Mouse (Mus musculus): ENCODE results near the gene Cd34. TPM values are rescaled to one million over a fixed set of nuclear protein-coding genes. Genes with fewer than 3 reads are reported as not detected.

Cd34 gene
- polyA plus RNA-seq (2012; rRNA removed), result 7.7 and 7.9 TPM in 2 replicates

DNA sequence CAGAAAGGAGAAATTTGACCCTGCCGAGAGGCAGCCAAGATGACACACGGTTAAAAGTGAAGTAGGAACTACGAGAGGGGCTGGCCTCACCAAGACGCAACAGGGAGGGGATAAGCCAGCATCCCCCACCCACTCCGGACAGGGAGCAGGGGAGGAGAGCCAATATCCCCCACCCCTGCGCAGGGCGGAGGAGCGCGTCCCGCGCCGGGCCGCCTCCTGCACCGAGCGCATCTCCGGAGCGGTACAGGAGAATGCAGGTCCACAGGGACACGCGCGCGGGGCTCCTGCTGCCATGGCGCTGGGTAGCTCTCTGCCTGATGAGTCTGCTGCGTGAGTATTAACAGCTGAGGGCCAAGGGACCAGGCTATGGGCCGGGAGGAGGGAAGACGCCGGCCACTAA lies at the start of gene Cd34:
Gene Cd34 (plus strand): TSS at position 105 of the 400 bp plus-strand sequence.
- Histone ChIP-seq H3K36me3 (ENCODE audit: control insufficient read depth, insufficient read depth, low read length) (no peaks in the 10 kb centered on the region), H3K27ac (ENCODE audit: control insufficient read depth, insufficient read depth, low read depth, low read length) (no peak within 1 kb of the TSS), H3K4me3 (ENCODE audit: control insufficient read depth, low read depth, low read length) (peak within 1 kb of the TSS; percentile 61), H3K27me3 (ENCODE audit: control insufficient read depth, insufficient read depth, low read length) (no peaks in the 10 kb centered on the region), H3K4me1 (ENCODE audit: control insufficient read depth, insufficient read depth, low read length) (no peaks in the 10 kb centered on the region)
- TF ChIP-seq POLR2A (IDR thresholded peaks at IDR 0.05; ENCODE audit: control insufficient read depth, low read depth, low read length), result peak; percentile 25; the same call in 1 of the 2 replicates
- TF ChIP-seq CTCF (IDR thresholded peaks at IDR 0.05; ENCODE audit: control insufficient read depth, insufficient read depth, insufficient replicate concordance, low read depth, low read length), result no peak

GRCm38 (mm10) chr1:194894513-194894912 lies 44.1 kb upstream of the Cd34 start:
- TF ChIP-seq CTCF (IDR thresholded peaks at IDR 0.05; ENCODE audit: control insufficient read depth, insufficient read depth, insufficient replicate concordance, low read depth, low read length) (no peak), POLR2A (IDR thresholded peaks at IDR 0.05; ENCODE audit: control insufficient read depth, low read depth, low read length) (no peak)
- Histone ChIP-seq H3K4me3 (ENCODE audit: control insufficient read depth, low read depth, low read length) (no peak overlapping the region), H3K4me1 (ENCODE audit: control insufficient read depth, insufficient read depth, low read length) (no peaks in the 10 kb centered on the region), H3K27ac (ENCODE audit: control insufficient read depth, insufficient read depth, low read depth, low read length) (no peak overlapping the region), H3K27me3 (ENCODE audit: control insufficient read depth, insufficient read depth, low read length) (no peaks in the 10 kb centered on the region), H3K36me3 (ENCODE audit: control insufficient read depth, insufficient read depth, low read length) (no peaks in the 10 kb centered on the region)

- no peak overlapping the region for H3K4me3 ChIP-seq (ENCODE audit: control insufficient read depth, low read depth, low read length)
- TF ChIP-seq CTCF (IDR thresholded peaks at IDR 0.05; ENCODE audit: control insufficient read depth, insufficient read depth, insufficient replicate concordance, low read depth, low read length), result no peak
- H3K27me3 ChIP-seq (ENCODE audit: control insufficient read depth, insufficient read depth, low read length), result no peaks in the 10 kb centered on the region
- no peaks in the 10 kb centered on the region for H3K4me1 ChIP-seq (ENCODE audit: control insufficient read depth, insufficient read depth, low read length)
- H3K27ac ChIP-seq (ENCODE audit: control insufficient read depth, insufficient read depth, low read depth, low read length), result no peak overlapping the region
- H3K36me3 ChIP-seq (ENCODE audit: control insufficient read depth, insufficient read depth, low read length), result no peaks in the 10 kb centered on the region
Observed at GRCm38 (mm10) chr1:194895287-194895686, 43.3 kb upstream of the Cd34 start.

- no peaks in the 10 kb centered on the region for H3K27me3 ChIP-seq (ENCODE audit: control insufficient read depth, insufficient read depth, low read length)
- H3K4me3 ChIP-seq (ENCODE audit: control insufficient read depth, low read depth, low read length), result no peak overlapping the region
- H3K27ac ChIP-seq (ENCODE audit: control insufficient read depth, insufficient read depth, low read depth, low read length), result no peak overlapping the region
- no peaks in the 10 kb centered on the region for H3K36me3 ChIP-seq (ENCODE audit: control insufficient read depth, insufficient read depth, low read length)
- TF ChIP-seq POLR2A (IDR thresholded peaks at IDR 0.05; ENCODE audit: control insufficient read depth, low read depth, low read length) (no peak), CTCF (IDR thresholded peaks at IDR 0.05; ENCODE audit: control insufficient read depth, insufficient read depth, insufficient replicate concordance, low read depth, low read length) (no peak)
- no peaks in the 10 kb centered on the region for H3K4me1 ChIP-seq (ENCODE audit: control insufficient read depth, insufficient read depth, low read length)
Observed at GRCm38 (mm10) chr1:194901075-194901474, 37.5 kb upstream of the Cd34 start.

- H3K27ac ChIP-seq (ENCODE audit: control insufficient read depth, insufficient read depth, low read depth, low read length), result no peak overlapping the region
- no peak for TF ChIP-seq CTCF (IDR thresholded peaks at IDR 0.05; ENCODE audit: control insufficient read depth, insufficient read depth, insufficient replicate concordance, low read depth, low read length)
- no peak for TF ChIP-seq POLR2A (IDR thresholded peaks at IDR 0.05; ENCODE audit: control insufficient read depth, low read depth, low read length)
- no peaks in the 10 kb centered on the region for H3K36me3 ChIP-seq (ENCODE audit: control insufficient read depth, insufficient read depth, low read length)
- H3K4me3 ChIP-seq (ENCODE audit: control insufficient read depth, low read depth, low read length), result no peak overlapping the region
- H3K4me1 ChIP-seq (ENCODE audit: control insufficient read depth, insufficient read depth, low read length), result no peaks in the 10 kb centered on the region
- no peaks in the 10 kb centered on the region for H3K27me3 ChIP-seq (ENCODE audit: control insufficient read depth, insufficient read depth, low read length)
Observed at GRCm38 (mm10) chr1:194901826-194902225, 36.8 kb upstream of the Cd34 start.

GRCm38 (mm10) chr1:194908956-194909355 lies 29.7 kb upstream of the Cd34 start:
- TF ChIP-seq CTCF (IDR thresholded peaks at IDR 0.05; ENCODE audit: control insufficient read depth, insufficient read depth, insufficient replicate concordance, low read depth, low read length) (no peak), POLR2A (IDR thresholded peaks at IDR 0.05; ENCODE audit: control insufficient read depth, low read depth, low read length) (no peak)
- Histone ChIP-seq H3K36me3 (ENCODE audit: control insufficient read depth, insufficient read depth, low read length) (no peaks in the 10 kb centered on the region), H3K27me3 (ENCODE audit: control insufficient read depth, insufficient read depth, low read length) (no peaks in the 10 kb centered on the region), H3K4me1 (ENCODE audit: control insufficient read depth, insufficient read depth, low read length) (no peaks in the 10 kb centered on the region), H3K4me3 (ENCODE audit: control insufficient read depth, low read depth, low read length) (no peak overlapping the region), H3K27ac (ENCODE audit: control insufficient read depth, insufficient read depth, low read depth, low read length) (no peak overlapping the region)

DNA sequence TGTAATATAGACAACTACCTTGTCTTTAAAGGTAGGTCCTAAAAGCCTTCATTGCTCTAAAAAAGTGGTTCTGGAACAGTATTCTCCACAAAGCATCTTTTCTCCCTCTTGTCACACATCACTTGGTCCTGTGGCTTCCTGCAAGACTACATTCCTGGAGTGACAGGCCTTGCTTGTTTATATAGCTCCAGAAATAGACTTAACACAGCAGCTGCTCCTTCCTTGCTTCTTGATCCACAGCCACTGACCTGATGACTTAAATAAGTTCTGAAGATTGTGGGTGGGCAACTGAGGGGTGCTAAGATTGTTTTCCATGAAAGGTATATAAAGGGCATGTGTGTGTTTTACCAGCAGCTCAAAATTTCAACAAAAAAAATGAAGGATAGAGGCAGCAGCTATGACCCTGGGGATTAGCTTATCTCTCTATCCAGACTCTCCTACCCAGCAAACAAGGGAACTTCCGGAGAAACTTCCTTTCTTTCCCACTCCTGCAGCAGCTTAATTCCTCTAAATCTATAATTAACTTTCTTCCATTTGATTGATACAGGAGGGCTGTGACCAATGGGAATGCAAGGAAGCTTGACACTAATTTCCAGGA lies 12.8 kb upstream of the Cd34 start:
- Histone ChIP-seq H3K36me3 (ENCODE audit: control insufficient read depth, insufficient read depth, low read length) (no peaks in the 10 kb centered on the region), H3K27me3 (ENCODE audit: control insufficient read depth, insufficient read depth, low read length) (no peaks in the 10 kb centered on the region), H3K27ac (ENCODE audit: control insufficient read depth, insufficient read depth, low read depth, low read length) (no peak overlapping the region), H3K4me3 (ENCODE audit: control insufficient read depth, low read depth, low read length) (no peak overlapping the region), H3K4me1 (ENCODE audit: control insufficient read depth, insufficient read depth, low read length) (no peaks in the 10 kb centered on the region; the same call in 1 of the 2 replicates)
- TF ChIP-seq CTCF (IDR thresholded peaks at IDR 0.05; ENCODE audit: control insufficient read depth, insufficient read depth, insufficient replicate concordance, low read depth, low read length) (no peak), POLR2A (IDR thresholded peaks at IDR 0.05; ENCODE audit: control insufficient read depth, low read depth, low read length) (no peak)

Data from testis, adult 2 months (tissue).